Mouse (Mus musculus): ENCODE measurements around the gene Large1. TPM values are rescaled to one million over a fixed set of nuclear protein-coding genes. Genes with fewer than 3 reads are reported as not detected.
A peak's percentile ranks its signal among the peaks of the same experiment; 100 is the strongest.
"Not testable (repeated sequence)": the region's sequence is repeated elsewhere in the genome, so short reads cannot be mapped to it uniquely, and the experiment has no call there.

The Large1 gene
- polyA plus RNA-seq, 1 experiment from 2014 or later: 7.1 TPM

- H3K4me3 ChIP-seq (replicated peaks): no peak overlapping the region
- no peak overlapping the region for H3K9ac ChIP-seq
- no peaks in the 10 kb centered on the region for H3K27me3 ChIP-seq
- 0 out of 2 replicates have a peak, but pooled peaks cover 4% of the 10 kb centered on the region for H3K4me1 ChIP-seq
- 52% methylated on average over 3 of the region's 3 CpGs for WGBS
- no peaks in the 10 kb centered on the region for H3K9me3 ChIP-seq (replicated peaks)
- H3K4me2 ChIP-seq (replicated peaks): no peak overlapping the region
- H3K27ac ChIP-seq (replicated peaks): no peak overlapping the region
- H3K36me3 ChIP-seq: no peaks in the 10 kb centered on the region
- ATAC-seq (ENCODE audit: insufficient number of reproducible peaks, low FRiP score, low TSS enrichment, low read depth): no peak
Observed at GRCm38 (mm10) chr8:73328056-73328455, 25.3 kb downstream of the Large1 start.

DNA sequence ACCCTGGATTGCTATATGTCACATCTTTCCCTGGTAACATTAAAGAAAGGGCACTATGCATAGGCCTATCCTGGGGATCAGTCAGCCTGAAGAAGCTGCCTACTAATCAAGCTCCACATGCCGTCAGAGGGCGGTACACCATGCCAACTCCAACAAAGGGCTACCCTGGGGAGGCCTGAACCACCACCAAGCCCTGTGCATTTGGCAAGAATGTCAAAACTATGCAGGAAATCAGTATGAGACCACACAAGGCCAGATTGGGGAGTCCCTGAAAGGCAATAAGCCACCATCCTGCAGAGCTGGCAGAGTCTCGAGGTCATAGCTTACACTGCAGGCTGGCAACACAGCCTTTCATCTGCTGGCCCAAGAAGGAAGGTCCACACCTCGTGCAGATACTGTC lies 28.7 kb downstream of the Large1 start:
- no peaks in the 10 kb centered on the region for H3K27me3 ChIP-seq
- no peak overlapping the region for H3K4me3 ChIP-seq (replicated peaks)
- no peak overlapping the region for H3K4me2 ChIP-seq (replicated peaks)
- H3K36me3 ChIP-seq: no peaks in the 10 kb centered on the region
- H3K4me1 ChIP-seq: 0 out of 2 replicates have a peak, but pooled peaks cover 4% of the 10 kb centered on the region
- H3K27ac ChIP-seq (replicated peaks): no peak overlapping the region
- 58% methylated on average over 4 of the region's 4 CpGs for WGBS
- no peaks in the 10 kb centered on the region for H3K9me3 ChIP-seq (replicated peaks)
- ATAC-seq (ENCODE audit: insufficient number of reproducible peaks, low FRiP score, low TSS enrichment, low read depth): peak; percentile 19; the same call in 1 of the 2 replicates
- H3K9ac ChIP-seq: no peak overlapping the region

DNA sequence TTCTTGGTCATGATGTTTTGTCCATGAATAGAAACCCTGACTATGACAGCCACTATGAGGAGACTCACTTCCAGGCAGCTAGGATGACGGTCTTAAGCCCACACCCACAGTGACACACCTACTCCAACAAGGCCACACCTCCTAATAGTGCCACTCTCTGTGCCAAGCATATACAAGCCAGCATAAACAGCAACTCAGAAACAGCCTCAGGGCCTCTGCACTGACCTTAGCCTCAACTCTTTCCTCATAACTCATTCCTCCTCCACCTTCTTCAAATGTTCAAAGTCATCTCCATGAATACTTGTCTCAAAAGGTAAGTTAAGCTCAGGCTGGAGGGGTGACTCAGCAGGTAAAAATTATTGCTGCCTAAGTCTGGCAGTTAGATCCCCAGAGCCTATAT lies 29.7 kb downstream of the Large1 start:
- Histone ChIP-seq H3K36me3 (no peaks in the 10 kb centered on the region), H3K9ac (no peak overlapping the region), H3K27ac (replicated peaks) (no peak overlapping the region), H3K4me1 (0 out of 2 replicates have a peak, but pooled peaks cover 4% of the 10 kb centered on the region), H3K27me3 (no peaks in the 10 kb centered on the region), H3K4me3 (replicated peaks) (no peak overlapping the region), H3K4me2 (replicated peaks) (no peak overlapping the region), H3K9me3 (replicated peaks) (no peaks in the 10 kb centered on the region)
- no peak for ATAC-seq (ENCODE audit: insufficient number of reproducible peaks, low FRiP score, low TSS enrichment, low read depth)
- WGBS: 79% methylated on average over 1 of the region's 1 CpGs

DNA sequence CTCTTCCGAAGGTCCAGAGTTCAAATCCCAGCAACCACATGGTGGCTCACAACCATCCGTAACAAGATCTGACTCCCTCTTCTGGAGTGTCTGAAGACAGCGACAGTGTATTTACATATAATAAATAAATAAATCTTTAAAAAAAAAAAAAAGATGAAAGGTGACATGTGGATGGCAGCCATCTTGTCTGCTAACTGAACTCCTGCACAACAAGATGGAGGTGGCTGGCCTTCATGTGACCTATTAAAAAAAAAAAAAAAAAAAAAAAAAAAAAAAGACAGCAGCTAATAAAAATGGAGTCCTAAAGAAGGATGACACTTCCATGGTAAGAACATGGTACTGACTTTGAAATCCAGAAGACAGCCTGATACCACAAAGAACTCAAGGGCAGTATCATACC lies 33.8 kb downstream of the Large1 start:
- WGBS: no CpG with 5 or more reads among the region's 3 CpGs
- H3K4me3 ChIP-seq (replicated peaks); H3K4me1 ChIP-seq; H3K4me2 ChIP-seq (replicated peaks); H3K27me3 ChIP-seq; H3K9me3 ChIP-seq (replicated peaks); H3K36me3 ChIP-seq; H3K27ac ChIP-seq (replicated peaks); H3K9ac ChIP-seq: not testable (repeated sequence)
- ATAC-seq (ENCODE audit: insufficient number of reproducible peaks, low FRiP score, low TSS enrichment, low read depth): peak; percentile 85; the same call in 1 of the 2 replicates

GRCm38 (mm10) chr8:73313911-73314310 lies 39.4 kb downstream of the Large1 start:
- Histone ChIP-seq H3K4me3 (replicated peaks) (no peak overlapping the region), H3K9ac (no peak overlapping the region), H3K27ac (replicated peaks) (no peak overlapping the region), H3K36me3 (no peaks in the 10 kb centered on the region), H3K4me2 (replicated peaks) (no peak overlapping the region), H3K27me3 (no peaks in the 10 kb centered on the region), H3K4me1 (no peaks in the 10 kb centered on the region), H3K9me3 (replicated peaks) (no peaks in the 10 kb centered on the region)
- 82% methylated on average over 2 of the region's 2 CpGs for WGBS
- no peak for ATAC-seq (ENCODE audit: insufficient number of reproducible peaks, low FRiP score, low TSS enrichment, low read depth)

DNA sequence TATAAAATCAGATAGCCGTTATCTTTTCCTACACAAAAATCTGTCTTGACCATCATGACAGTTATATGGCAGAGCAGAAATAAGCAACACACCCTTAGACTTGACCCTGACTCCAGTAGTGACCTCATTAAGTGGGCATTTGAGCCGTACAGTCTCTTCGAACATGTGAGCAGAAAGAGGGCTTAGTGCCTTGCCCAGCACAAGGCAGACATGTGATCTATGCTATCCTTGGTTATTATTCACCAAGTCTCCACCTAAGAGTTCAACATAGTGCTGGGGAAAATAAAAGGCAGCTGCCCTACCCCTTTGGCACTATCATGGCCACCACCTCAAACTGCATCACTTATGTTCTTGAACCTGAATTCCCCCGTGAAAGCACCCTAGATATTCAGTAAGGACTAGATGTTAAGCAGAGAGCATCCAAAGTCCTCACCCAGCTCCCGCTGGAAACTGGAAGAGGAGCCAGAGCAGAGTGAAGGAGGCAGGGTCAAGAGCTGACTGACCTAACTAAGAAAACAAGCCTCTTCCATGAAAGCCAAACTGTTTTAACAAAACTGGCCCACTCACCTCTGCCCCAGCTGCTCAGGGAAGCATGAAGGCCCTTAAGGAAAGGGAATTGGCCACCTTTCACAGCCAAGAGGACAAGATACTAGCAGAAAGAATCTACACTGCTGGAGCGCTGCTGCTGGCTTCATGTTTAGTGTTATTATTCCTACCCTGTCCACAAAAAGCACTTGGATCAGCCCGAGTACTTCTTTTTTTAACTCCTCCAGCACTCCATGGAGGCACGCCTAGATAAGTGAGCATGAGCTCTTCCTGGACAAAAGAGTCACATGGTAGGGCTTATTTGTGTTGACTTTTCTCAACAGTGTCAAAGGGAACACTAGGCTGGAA lies 40.4 kb downstream of the Large1 start:
- Histone ChIP-seq H3K27me3 (no peaks in the 10 kb centered on the region), H3K4me3 (replicated peaks) (no peak overlapping the region), H3K4me1 (no peaks in the 10 kb centered on the region), H3K9ac (no peak overlapping the region), H3K27ac (replicated peaks) (no peak overlapping the region), H3K9me3 (replicated peaks) (no peaks in the 10 kb centered on the region), H3K4me2 (replicated peaks) (no peak overlapping the region), H3K36me3 (no peaks in the 10 kb centered on the region)
- no peak for ATAC-seq (ENCODE audit: insufficient number of reproducible peaks, low FRiP score, low TSS enrichment, low read depth)
- WGBS: 74% methylated on average over 8 of the region's 8 CpGs

GRCm38 (mm10) chr8:73310471-73310870 lies 42.9 kb downstream of the Large1 start:
- ATAC-seq (ENCODE audit: insufficient number of reproducible peaks, low FRiP score, low TSS enrichment, low read depth): no peak
- Histone ChIP-seq H3K9me3 (replicated peaks) (no peaks in the 10 kb centered on the region), H3K36me3 (no peaks in the 10 kb centered on the region), H3K4me3 (replicated peaks) (no peak overlapping the region), H3K4me2 (replicated peaks) (no peak overlapping the region), H3K27me3 (no peaks in the 10 kb centered on the region), H3K9ac (no peak overlapping the region), H3K4me1 (no peaks in the 10 kb centered on the region), H3K27ac (replicated peaks) (no peak overlapping the region)
- 100% methylated on average over 1 of the region's 1 CpGs for whole genome bisulfite sequencing

- ATAC-seq (ENCODE audit: insufficient number of reproducible peaks, low FRiP score, low TSS enrichment, low read depth): no peak
- Histone ChIP-seq H3K4me3 (replicated peaks) (no peak overlapping the region), H3K9me3 (replicated peaks) (no peaks in the 10 kb centered on the region), H3K4me2 (replicated peaks) (no peak overlapping the region), H3K4me1 (no peaks in the 10 kb centered on the region), H3K9ac (no peak overlapping the region), H3K27me3 (no peaks in the 10 kb centered on the region), H3K27ac (replicated peaks) (no peak overlapping the region), H3K36me3 (no peaks in the 10 kb centered on the region)
Observed at GRCm38 (mm10) chr8:73310036-73310435, 43.3 kb downstream of the Large1 start.

DNA sequence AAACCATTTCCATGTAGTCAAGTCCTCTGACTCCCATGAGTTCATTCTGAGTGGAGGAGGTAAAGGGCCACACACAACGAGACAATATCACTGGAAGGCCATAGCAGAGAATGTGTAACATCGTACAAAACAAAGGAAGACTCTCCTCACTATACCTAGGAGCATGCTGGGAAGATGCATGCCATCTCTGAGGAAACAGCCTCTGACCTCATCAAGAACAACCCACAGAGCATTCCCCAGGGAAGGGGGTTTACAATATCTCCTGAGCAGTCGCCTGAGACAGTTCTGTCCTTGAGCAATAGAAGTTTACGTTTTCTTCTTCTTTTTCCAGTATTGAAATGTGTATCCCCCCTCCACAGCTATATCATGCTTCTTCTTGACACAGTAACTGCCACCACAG lies 49.4 kb downstream of the Large1 start:
- no peak for ATAC-seq (ENCODE audit: insufficient number of reproducible peaks, low FRiP score, low TSS enrichment, low read depth)

GRCm38 (mm10) chr8:73302947-73303346 lies 50.4 kb downstream of the Large1 start:
- Histone ChIP-seq H3K4me1 (no peaks in the 10 kb centered on the region), H3K4me2 (replicated peaks) (no peak overlapping the region), H3K27ac (replicated peaks) (no peak overlapping the region), H3K9ac (no peak overlapping the region), H3K4me3 (replicated peaks) (no peak overlapping the region), H3K27me3 (no peaks in the 10 kb centered on the region), H3K36me3 (no peaks in the 10 kb centered on the region), H3K9me3 (replicated peaks) (no peaks in the 10 kb centered on the region)
- WGBS: 78% methylated on average over 3 of the region's 3 CpGs
- no peak for ATAC-seq (ENCODE audit: insufficient number of reproducible peaks, low FRiP score, low TSS enrichment, low read depth)

More for the DNA sequence above, 49.4 kb downstream of the Large1 start:
- Histone ChIP-seq H3K9ac (no peak overlapping the region), H3K4me3 (replicated peaks) (no peak overlapping the region), H3K27ac (replicated peaks) (no peak overlapping the region), H3K27me3 (no peaks in the 10 kb centered on the region), H3K4me1 (no peaks in the 10 kb centered on the region), H3K9me3 (replicated peaks) (no peaks in the 10 kb centered on the region), H3K4me2 (replicated peaks) (no peak overlapping the region), H3K36me3 (no peaks in the 10 kb centered on the region)
- WGBS: 69% methylated on average over 4 of the region's 4 CpGs

- Histone ChIP-seq H3K9me3 (replicated peaks) (no peaks in the 10 kb centered on the region), H3K4me3 (replicated peaks) (no peak overlapping the region), H3K27ac (replicated peaks) (no peak overlapping the region), H3K4me1 (no peaks in the 10 kb centered on the region; the same call in 1 of the 2 replicates), H3K36me3 (no peaks in the 10 kb centered on the region), H3K4me2 (replicated peaks) (no peak overlapping the region), H3K9ac (no peak overlapping the region), H3K27me3 (no peaks in the 10 kb centered on the region)
- no peak for ATAC-seq (ENCODE audit: insufficient number of reproducible peaks, low FRiP score, low TSS enrichment, low read depth)
Observed at GRCm38 (mm10) chr8:73295531-73295930, 57.8 kb downstream of the Large1 start.

DNA sequence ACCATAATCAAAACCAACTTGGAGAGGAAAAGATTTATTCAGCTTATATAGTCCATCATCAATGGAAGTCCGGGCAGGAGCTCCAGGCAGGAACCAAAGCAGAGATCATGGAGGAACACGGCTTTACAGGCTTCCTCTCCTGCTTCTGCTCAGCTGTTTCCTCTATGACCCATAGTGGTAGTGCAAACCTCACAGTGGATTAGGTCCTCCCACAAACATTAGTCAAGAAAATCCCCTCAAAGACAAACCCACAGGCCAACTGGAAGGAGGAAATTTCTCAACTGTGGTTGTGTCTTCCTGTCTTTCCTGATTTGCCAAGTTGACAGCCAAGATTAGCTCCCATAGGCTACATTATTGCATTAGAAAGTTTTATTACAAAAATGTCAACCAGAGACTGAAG lies 59.7 kb downstream of the Large1 start:
- Histone ChIP-seq H3K9me3 (replicated peaks) (no peaks in the 10 kb centered on the region), H3K27ac (replicated peaks) (no peak overlapping the region), H3K9ac (no peak overlapping the region), H3K36me3 (no peaks in the 10 kb centered on the region), H3K4me1 (no peaks in the 10 kb centered on the region; the same call in 1 of the 2 replicates), H3K4me2 (replicated peaks) (no peak overlapping the region), H3K4me3 (replicated peaks) (no peak overlapping the region), H3K27me3 (no peaks in the 10 kb centered on the region)
- no peak for ATAC-seq (ENCODE audit: insufficient number of reproducible peaks, low FRiP score, low TSS enrichment, low read depth)
- WGBS: 73% methylated on average over 2 of the region's 2 CpGs

Data from embryonic facial prominence, embryonic 15.5 days (tissue).